Mouse (Mus musculus) thymus, adult 2 months (tissue): ENCODE results near the gene Ptpn18.
A peak's percentile ranks its signal among the peaks of the same experiment; 100 is the strongest.

Experiments
- CTCF ChIP-seq: fragments of 200-500 bp; IDR thresholded peaks from 2 replicates; pipeline ENCODE4 v1.5.1; 2012; ENCODE audit warnings: mild to moderate bottlenecking, control low read depth, low read length, moderate library complexity, borderline replicate concordance; ENCODE audit not compliant: control insufficient read depth, poor library complexity, insufficient read depth; ENCODE audit errors: extremely low read depth
- POLR2A ChIP-seq: fragments of 200-500 bp; IDR thresholded peaks from 2 replicates; pipeline ENCODE4 v1.6.1; 2012; ENCODE audit warnings: mild to moderate bottlenecking, low read length, control low read depth, moderate library complexity; ENCODE audit not compliant: control insufficient read depth, poor library complexity, insufficient read depth; ENCODE audit errors: extremely low read depth

- TF ChIP-seq POLR2A (0 out of 2 replicates have a peak, but pooled peaks have one; percentile 40), CTCF (no peak)
Measured at GRCm38 (mm10) chr1:34459284-34460060, at the start of gene Ptpn18.
